Mouse (Mus musculus): Measurements from ENCODE around the gene Lrch1. TPM values are rescaled to one million over a fixed set of nuclear protein-coding genes. Genes with fewer than 3 reads are reported as not detected.

The Lrch1 gene
- total RNA-seq, 2 experiments from 2014 or later: 16.8 to 17.9 TPM

- peak; percentile 20 for DNase-seq (ENCODE audit: low spot score)
- intact Hi-C loops (cut with DNase I): loop anchor here (5.0 kb wide), 2 partner anchors 35 to 80 kb away; partner anchors contain the start of gene Lrch1
These were observed 80.3 kb downstream of the Lrch1 start for GRCm38 (mm10) chr14:74867076-74868042.

GRCm38 (mm10) chr14:74865738-74866137 is 81.9 kb downstream of the Lrch1 start:
- intact Hi-C loops (cut with DNase I): loop anchor here (5.0 kb wide), 2 partner anchors 37 to 82 kb away; partner anchors contain the start of gene Lrch1
- no peak for DNase-seq (ENCODE audit: low spot score)

- no peak for DNase-seq (ENCODE audit: low spot score)
- intact Hi-C loops (cut with DNase I): loop anchor here (5.0 kb wide), 2 partner anchors 37 to 82 kb away; partner anchors contain the start of gene Lrch1
These were observed 82.7 kb downstream of the Lrch1 start for GRCm38 (mm10) chr14:74864805-74865483.

- no peak for DNase-seq (ENCODE audit: low spot score)
- intact Hi-C loops (cut with DNase I): no loop called here
These were observed 86.2 kb downstream of the Lrch1 start for GRCm38 (mm10) chr14:74861456-74861855.

- DNase-seq (ENCODE audit: low spot score): no peak
- intact Hi-C loops (cut with DNase I): no loop called here
These were observed 88.5 kb downstream of the Lrch1 start for GRCm38 (mm10) chr14:74859154-74859553.

GRCm38 (mm10) chr14:74855429-74855828 is 92.2 kb downstream of the Lrch1 start:
- intact Hi-C loops (cut with DNase I): no loop called here
- no peak for DNase-seq (ENCODE audit: low spot score)

- intact Hi-C loops (cut with DNase I): loop anchor here (5.0 kb wide), 2 partner anchors 49 to 94 kb away; partner anchors contain the start of gene Lrch1
- DNase-seq (ENCODE audit: low spot score): no peak
These were observed 93.9 kb downstream of the Lrch1 start for GRCm38 (mm10) chr14:74853759-74854100.

- no peak for DNase-seq (ENCODE audit: low spot score)
- intact Hi-C loops (cut with DNase I): loop anchor here (5.0 kb wide), 2 partner anchors 49 to 94 kb away; partner anchors contain the start of gene Lrch1
These were observed 94.5 kb downstream of the Lrch1 start for GRCm38 (mm10) chr14:74852965-74853758.

- DNase-seq (ENCODE audit: low spot score): no peak
- intact Hi-C loops (cut with DNase I): loop anchor here (5.0 kb wide), 2 partner anchors 50 to 95 kb away; partner anchors contain the start of gene Lrch1
These were observed 95.8 kb downstream of the Lrch1 start for GRCm38 (mm10) chr14:74851866-74852265.

GRCm38 (mm10) chr14:74849020-74849419 is 98.7 kb downstream of the Lrch1 start:
- intact Hi-C loops (cut with DNase I): no loop called here

GRCm38 (mm10) chr14:74848224-74848623 is 99.5 kb downstream of the Lrch1 start:
- DNase-seq (ENCODE audit: low spot score): no peak
- intact Hi-C loops (cut with DNase I): no loop called here

More at GRCm38 (mm10) chr14:74849020-74849419, 98.7 kb downstream of the Lrch1 start:
- no peak for DNase-seq (ENCODE audit: low spot score)

- DNase-seq (ENCODE audit: low spot score): no peak
- intact Hi-C loops (cut with DNase I): no loop called here
These were observed 100.2 kb downstream of the Lrch1 start for GRCm38 (mm10) chr14:74847311-74848133.

GRCm38 (mm10) chr14:74846668-74847067 is 101.0 kb downstream of the Lrch1 start:
- intact Hi-C loops (cut with DNase I): no loop called here
- no peak for DNase-seq (ENCODE audit: low spot score)

- no peak for DNase-seq (ENCODE audit: low spot score)
- intact Hi-C loops (cut with DNase I): no loop called here
These were observed 101.9 kb downstream of the Lrch1 start for GRCm38 (mm10) chr14:74845661-74846274.

- DNase-seq (ENCODE audit: low spot score): no peak
- intact Hi-C loops (cut with DNase I): no loop called here
These were observed 106.0 kb downstream of the Lrch1 start for GRCm38 (mm10) chr14:74841708-74842107.

GRCm38 (mm10) chr14:74841297-74841696 is 106.4 kb downstream of the Lrch1 start:
- intact Hi-C loops (cut with DNase I): no loop called here
- no peak for DNase-seq (ENCODE audit: low spot score)

GRCm38 (mm10) chr14:74840820-74841219 is 106.9 kb downstream of the Lrch1 start:
- no peak for DNase-seq (ENCODE audit: low spot score)

GRCm38 (mm10) chr14:74840328-74840727 is 107.3 kb downstream of the Lrch1 start:
- intact Hi-C loops (cut with DNase I): no loop called here
- no peak for DNase-seq (ENCODE audit: low spot score)

More at GRCm38 (mm10) chr14:74840820-74841219, 106.9 kb downstream of the Lrch1 start:
- intact Hi-C loops (cut with DNase I): no loop called here

Measured in heart, postnatal 25 days (tissue).